Mouse (Mus musculus): ENCODE measurements around the gene Pik3ip1. TPM values are rescaled to one million over a fixed set of nuclear protein-coding genes. Genes with fewer than 3 reads are reported as not detected.

The Pik3ip1 gene
- polyA plus RNA-seq (2012; fragmentation: generic; extraction: Trizol) = 5.8 TPM

DNA sequence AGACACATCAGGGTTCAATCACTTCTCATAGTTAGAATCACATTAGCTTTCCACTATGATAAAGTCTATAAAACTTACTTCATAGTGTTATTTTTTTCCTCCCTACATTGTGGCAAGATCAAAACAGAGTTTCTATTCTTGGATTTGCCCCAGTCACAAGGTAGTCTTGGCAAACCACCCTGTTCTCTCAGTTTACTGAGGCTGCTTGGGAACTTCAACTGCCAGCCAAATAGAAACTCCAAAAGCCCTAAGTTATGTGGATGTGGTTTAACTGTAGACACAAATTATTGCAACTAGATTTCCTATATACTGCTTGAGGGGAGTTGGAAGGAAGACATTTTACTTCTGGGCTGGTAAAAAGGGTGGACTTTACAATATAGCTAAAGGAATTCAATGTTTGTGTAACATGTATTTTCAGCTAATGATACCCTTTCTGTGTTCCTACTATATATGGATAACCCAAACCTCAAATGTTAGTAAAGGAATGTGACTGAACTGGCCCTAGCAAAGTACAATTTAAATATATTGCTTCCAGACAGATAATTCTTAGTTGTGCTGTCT lies at the start of gene Pik3ip1:
Pik3ip1 (plus strand) TSS at position 511 of the 561 bp plus-strand sequence.
- no peak within 1 kb of the TSS for H3ac ChIP-seq (ENCODE audit: control insufficient read depth, insufficient read length)
- peak within 1 kb of the TSS; percentile 93 for H3K4me2 ChIP-seq (ENCODE audit: low read depth)
- peak within 1 kb of the TSS; percentile 20 for H3K4me3 ChIP-seq
- no peaks in the 10 kb centered on the region for H3K36me3 ChIP-seq (ENCODE audit: control insufficient read depth, insufficient read depth)
- H3K27me3 ChIP-seq (ENCODE audit: control insufficient read depth, insufficient read depth, insufficient read length) = no peaks in the 10 kb centered on the region
- TF ChIP-seq MAX (IDR thresholded peaks at IDR 0.05; ENCODE audit: low read depth) (no peak), MYOG (IDR thresholded peaks at IDR 0.05; ENCODE audit: control insufficient read depth in 1 of 3, insufficient read depth in 1 of 3, insufficient read length in 2 of 3, low read depth in 2 of 3) (no peak), CEBPB (IDR thresholded peaks at IDR 0.05; ENCODE audit: insufficient read depth, poor library complexity, severe bottlenecking) (no peak), USF1 (IDR thresholded peaks at IDR 0.05; ENCODE audit: low read depth) (no peak), TCF3 (IDR thresholded peaks at IDR 0.05; ENCODE audit: insufficient read length, low read depth) (no peak), E2F4 (IDR thresholded peaks at IDR 0.05; ENCODE audit: insufficient read depth) (no peak), MYOD1 (IDR thresholded peaks at IDR 0.05; ENCODE audit: control insufficient read depth in 1 of 3, insufficient read length in 2 of 3, low read depth in 2 of 3) (no peak), POLR2A (IDR thresholded peaks at IDR 0.05; ENCODE audit: insufficient read length, low read depth) (no peak), SRF (IDR thresholded peaks at IDR 0.05; ENCODE audit: control insufficient read depth, insufficient read length, low read depth) (no peak), REST (IDR thresholded peaks at IDR 0.05; ENCODE audit: insufficient read depth, insufficient read length) (no peak), TCF12 (IDR thresholded peaks at IDR 0.05; ENCODE audit: insufficient read depth, poor library complexity, severe bottlenecking) (no peak)
- no peaks in the 10 kb centered on the region for H3K79me2 ChIP-seq (ENCODE audit: control insufficient read depth, insufficient read depth)

DNA sequence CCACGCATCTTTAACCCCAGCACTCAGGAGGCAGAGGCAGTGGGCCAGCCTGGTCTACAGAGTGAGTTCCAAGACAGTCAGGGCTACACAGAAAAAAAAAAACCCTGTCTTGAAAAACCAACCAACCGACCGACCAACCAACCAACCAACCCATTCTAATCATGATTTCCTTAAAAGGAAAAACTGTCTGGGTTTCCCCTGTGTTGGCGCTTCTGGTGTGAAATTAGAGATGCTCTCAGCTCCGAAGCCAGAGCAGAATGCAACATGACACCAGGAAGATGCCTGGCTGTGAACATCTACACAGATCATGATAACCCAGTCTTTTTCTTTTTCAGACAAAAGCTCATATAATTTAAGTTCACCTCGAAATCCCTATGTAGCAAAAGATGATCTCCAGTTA lies 47.3 kb upstream of the Pik3ip1 start:
- H3ac ChIP-seq (ENCODE audit: control insufficient read depth, insufficient read length) = no peak overlapping the region
- no peaks in the 10 kb centered on the region for H3K36me3 ChIP-seq (ENCODE audit: control insufficient read depth, insufficient read depth)
- H3K4me2 ChIP-seq (ENCODE audit: low read depth) = no peak overlapping the region
- no peaks in the 10 kb centered on the region for H3K79me2 ChIP-seq (ENCODE audit: control insufficient read depth, insufficient read depth)
- no peaks in the 10 kb centered on the region for H3K27me3 ChIP-seq (ENCODE audit: control insufficient read depth, insufficient read depth, insufficient read length)
- TF ChIP-seq SRF (IDR thresholded peaks at IDR 0.05; ENCODE audit: control insufficient read depth, insufficient read length, low read depth) = peak; percentile 82
- no peak for TF ChIP-seq MYOG (IDR thresholded peaks at IDR 0.05; ENCODE audit: control insufficient read depth in 1 of 3, insufficient read depth in 1 of 3, insufficient read length in 2 of 3, low read depth in 2 of 3)
- no peak overlapping the region for H3K4me3 ChIP-seq

DNA sequence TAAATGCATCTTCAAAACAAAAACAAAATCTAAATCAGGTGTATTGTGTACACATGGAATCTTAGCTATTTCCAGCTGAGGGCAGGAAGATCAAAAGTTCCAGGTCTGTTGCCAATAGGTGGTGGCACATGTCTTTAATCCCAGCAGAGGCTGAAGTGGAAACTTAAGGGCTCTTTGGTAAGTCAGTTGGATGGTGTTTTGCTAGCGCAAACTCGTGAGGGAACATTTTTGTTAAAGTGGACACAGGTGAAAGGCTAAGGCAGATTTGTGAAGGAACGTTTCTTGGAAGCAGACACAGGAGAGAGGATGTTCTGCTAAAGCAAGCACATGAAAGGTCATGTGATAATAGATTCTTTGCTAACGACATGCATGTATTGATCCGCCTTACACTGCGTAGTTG lies 46.6 kb upstream of the Pik3ip1 start:
- no peak overlapping the region for H3K4me3 ChIP-seq
- H3K36me3 ChIP-seq (ENCODE audit: control insufficient read depth, insufficient read depth) = no peaks in the 10 kb centered on the region
- H3K4me2 ChIP-seq (ENCODE audit: low read depth) = no peak overlapping the region
- no peaks in the 10 kb centered on the region for H3K79me2 ChIP-seq (ENCODE audit: control insufficient read depth, insufficient read depth)
- no peaks in the 10 kb centered on the region for H3K27me3 ChIP-seq (ENCODE audit: control insufficient read depth, insufficient read depth, insufficient read length)
- H3ac ChIP-seq (ENCODE audit: control insufficient read depth, insufficient read length) = no peak overlapping the region
- TF ChIP-seq MYOD1 (IDR thresholded peaks at IDR 0.05; ENCODE audit: control insufficient read depth in 1 of 3, insufficient read length in 2 of 3, low read depth in 2 of 3) = no peak

DNA sequence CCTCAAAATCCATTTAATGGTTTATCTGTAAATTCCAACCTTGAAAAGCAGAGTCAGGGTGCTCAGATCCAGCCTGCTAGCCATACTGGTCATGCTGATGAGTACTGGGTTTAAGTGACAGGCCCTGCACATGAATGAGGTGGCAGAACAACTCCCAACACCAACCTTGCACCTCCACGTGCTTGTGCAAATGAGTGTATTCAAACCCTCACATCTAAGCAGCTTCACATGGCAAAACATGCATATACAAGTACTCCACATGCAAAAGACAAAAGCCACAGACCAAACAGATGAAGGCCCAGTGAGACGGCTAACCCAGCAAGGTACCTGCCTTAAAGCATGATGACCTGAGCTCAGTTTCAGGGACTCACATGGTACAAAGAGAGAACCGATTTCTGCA lies 44.3 kb upstream of the Pik3ip1 start:
- no peak for TF ChIP-seq CEBPB (IDR thresholded peaks at IDR 0.05; ENCODE audit: insufficient read depth, poor library complexity, severe bottlenecking)
- no peak for TF ChIP-seq POLR2A (IDR thresholded peaks at IDR 0.05; ENCODE audit: insufficient read length, low read depth)
- no peak for TF ChIP-seq TCF12 (IDR thresholded peaks at IDR 0.05; ENCODE audit: insufficient read depth, poor library complexity, severe bottlenecking)
- no peak for TF ChIP-seq TCF3 (IDR thresholded peaks at IDR 0.05; ENCODE audit: insufficient read length, low read depth)
- TF ChIP-seq USF1 (IDR thresholded peaks at IDR 0.05; ENCODE audit: low read depth) = no peak
- TF ChIP-seq POLR2AphosphoS2 (IDR thresholded peaks at IDR 0.05; ENCODE audit: insufficient read length, low read depth) = no peak
- no peak for TF ChIP-seq REST (IDR thresholded peaks at IDR 0.05; ENCODE audit: insufficient read depth, insufficient read length)
- no peak for TF ChIP-seq SRF (IDR thresholded peaks at IDR 0.05; ENCODE audit: control insufficient read depth, insufficient read length, low read depth)
- no peak for TF ChIP-seq MAX (IDR thresholded peaks at IDR 0.05; ENCODE audit: low read depth)
- no peak for TF ChIP-seq MYOG (IDR thresholded peaks at IDR 0.05; ENCODE audit: control insufficient read depth in 1 of 3, insufficient read depth in 1 of 3, insufficient read length in 2 of 3, low read depth in 2 of 3)
- no peak for TF ChIP-seq MYOD1 (IDR thresholded peaks at IDR 0.05; ENCODE audit: control insufficient read depth in 1 of 3, insufficient read length in 2 of 3, low read depth in 2 of 3)
- TF ChIP-seq E2F4 (IDR thresholded peaks at IDR 0.05; ENCODE audit: insufficient read depth) = no peak
- H3K27me3 ChIP-seq (ENCODE audit: control insufficient read depth, insufficient read depth, insufficient read length) = no peaks in the 10 kb centered on the region

DNA sequence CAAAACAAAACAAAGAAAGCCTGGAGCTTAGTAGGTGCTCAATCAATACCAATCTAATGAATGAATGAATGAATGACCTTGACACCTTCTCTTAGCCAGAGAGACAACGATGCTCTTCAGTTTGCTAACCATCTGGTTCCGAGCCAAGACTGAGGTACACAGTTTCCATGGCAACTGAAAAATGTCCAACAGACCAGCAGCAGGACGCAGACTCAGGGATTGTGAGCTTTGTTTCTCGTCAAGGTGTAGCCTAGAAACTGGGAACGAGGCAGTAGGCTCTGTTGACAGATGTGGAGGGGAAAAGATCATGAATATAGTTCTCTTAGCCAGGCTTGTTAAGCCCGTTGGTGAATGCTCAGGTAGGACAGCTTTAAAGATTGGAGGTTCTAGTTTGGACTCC lies 43.1 kb upstream of the Pik3ip1 start:
- Histone ChIP-seq H3ac (ENCODE audit: control insufficient read depth, insufficient read length) (no peak overlapping the region), H3K36me3 (ENCODE audit: control insufficient read depth, insufficient read depth) (no peaks in the 10 kb centered on the region), H3K4me2 (ENCODE audit: low read depth) (no peak overlapping the region), H3K27me3 (ENCODE audit: control insufficient read depth, insufficient read depth, insufficient read length) (no peaks in the 10 kb centered on the region), H3K79me2 (ENCODE audit: control insufficient read depth, insufficient read depth) (peaks cover 18% of the 10 kb centered on the region), H3K4me3 (no peak overlapping the region)
- no peak for TF ChIP-seq MYOD1 (IDR thresholded peaks at IDR 0.05; ENCODE audit: control insufficient read depth in 1 of 3, insufficient read length in 2 of 3, low read depth in 2 of 3)
- no peak for TF ChIP-seq MAX (IDR thresholded peaks at IDR 0.05; ENCODE audit: low read depth)

More for the DNA sequence above, 44.3 kb upstream of the Pik3ip1 start:
- H3ac ChIP-seq (ENCODE audit: control insufficient read depth, insufficient read length) = no peak overlapping the region
- H3K36me3 ChIP-seq (ENCODE audit: control insufficient read depth, insufficient read depth) = no peaks in the 10 kb centered on the region
- H3K4me2 ChIP-seq (ENCODE audit: low read depth) = no peak overlapping the region
- H3K4me3 ChIP-seq = no peak overlapping the region
- peaks cover 8% of the 10 kb centered on the region for H3K79me2 ChIP-seq (ENCODE audit: control insufficient read depth, insufficient read depth)

Data from myocyte (in vitro differentiated cells).